Mouse (Mus musculus): Measurements from ENCODE around the gene Hist2h2bb.

Hist2h2bb gene

DNA sequence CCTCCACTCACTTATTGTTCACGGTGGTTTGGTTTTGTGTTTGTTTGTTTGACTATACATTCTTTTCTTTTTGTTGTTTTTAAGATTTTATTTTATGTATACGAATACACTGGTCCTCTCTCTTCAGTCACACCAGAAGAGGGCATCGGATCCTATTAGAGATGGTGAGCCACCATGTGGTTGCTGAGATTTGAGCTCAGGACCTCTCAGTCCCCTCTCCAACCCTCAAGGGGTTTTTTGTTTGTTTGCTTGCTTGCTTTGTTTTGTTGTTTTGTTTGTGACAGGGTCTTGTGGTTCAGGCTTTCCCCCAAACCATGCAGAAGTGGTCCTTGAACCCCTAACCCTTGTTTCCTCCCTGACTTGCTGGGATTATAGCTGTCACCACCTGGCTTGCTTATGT, 7.9 kb upstream of the Hist2h2bb start:
- in situ Hi-C loops (cut with MboI; ENCODE audit: unreplicated experiment in 2 of 2): loop anchor here in 1 of 2 experiments (25.0 kb wide), 2 partner anchors 299 to 599 kb away; partner anchors contain the start of gene Mcl1

DNA sequence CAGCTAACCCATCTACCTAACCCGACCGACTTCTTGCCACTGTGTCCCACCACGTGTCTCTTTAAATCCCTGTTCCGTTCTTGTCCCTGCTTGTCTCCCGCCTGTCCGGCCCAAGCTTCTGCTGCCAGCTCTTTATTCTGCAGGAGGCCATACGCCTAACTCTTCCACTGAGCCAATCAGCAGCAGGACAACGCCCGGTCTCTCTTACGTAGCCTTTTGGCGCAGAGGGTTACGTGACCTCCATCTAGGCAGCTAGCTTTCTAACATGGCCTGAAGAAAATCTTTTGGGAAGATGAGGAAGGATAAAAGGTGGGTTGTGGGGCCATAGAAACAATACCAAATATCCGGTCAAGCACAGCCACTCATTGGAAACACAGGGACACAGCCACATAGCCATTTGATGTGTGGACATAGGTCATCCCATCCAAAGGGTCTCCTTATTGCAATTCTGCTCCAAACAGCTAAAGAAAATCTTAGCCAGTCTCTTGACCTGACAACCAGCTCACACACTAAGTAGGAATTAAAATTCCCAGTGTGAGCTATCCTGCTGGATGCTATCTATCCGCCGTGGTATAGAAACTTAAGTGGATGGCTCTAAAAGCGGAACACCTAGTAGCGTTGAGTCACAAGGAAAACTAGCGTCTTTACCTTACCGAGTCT, 7.2 kb upstream of the Hist2h2bb start:
- in situ Hi-C loops (cut with MboI; ENCODE audit: unreplicated experiment in 2 of 2): loop anchor here in 1 of 2 experiments (25.0 kb wide), 2 partner anchors 300 to 600 kb away; partner anchors contain the start of gene Mcl1

DNA sequence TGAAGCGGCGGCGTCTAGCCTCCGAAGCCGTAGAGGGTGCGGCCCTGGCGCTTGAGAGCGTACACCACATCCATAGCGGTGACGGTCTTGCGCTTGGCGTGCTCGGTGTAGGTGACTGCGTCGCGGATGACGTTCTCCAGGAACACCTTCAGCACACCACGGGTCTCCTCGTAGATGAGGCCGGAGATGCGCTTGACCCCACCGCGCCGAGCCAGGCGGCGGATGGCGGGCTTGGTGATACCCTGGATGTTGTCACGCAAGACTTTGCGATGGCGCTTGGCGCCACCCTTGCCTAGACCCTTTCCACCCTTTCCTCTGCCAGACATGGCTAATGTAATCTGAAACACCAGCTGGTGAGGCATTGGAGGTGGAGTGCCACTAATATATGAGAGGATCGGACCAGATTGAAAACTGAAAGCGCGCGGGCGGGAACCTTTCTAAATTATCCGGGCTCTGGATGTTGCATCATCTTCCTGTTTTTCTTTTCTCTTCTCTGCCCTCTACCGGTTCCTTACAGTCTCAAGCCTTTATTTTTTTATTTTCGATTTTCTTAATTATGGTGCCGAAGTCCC, 6.5 kb upstream of the Hist2h2bb start, which contains the start of gene Hist2h4:
Hist2h4 (minus strand) TSS at position 333 of the 572 bp plus-strand sequence.
- in situ Hi-C loops (cut with MboI; ENCODE audit: unreplicated experiment in 2 of 2): loop anchor here in 1 of 2 experiments (25.0 kb wide), 2 partner anchors 301 to 601 kb away; partner anchors contain the start of gene Mcl1

DNA sequence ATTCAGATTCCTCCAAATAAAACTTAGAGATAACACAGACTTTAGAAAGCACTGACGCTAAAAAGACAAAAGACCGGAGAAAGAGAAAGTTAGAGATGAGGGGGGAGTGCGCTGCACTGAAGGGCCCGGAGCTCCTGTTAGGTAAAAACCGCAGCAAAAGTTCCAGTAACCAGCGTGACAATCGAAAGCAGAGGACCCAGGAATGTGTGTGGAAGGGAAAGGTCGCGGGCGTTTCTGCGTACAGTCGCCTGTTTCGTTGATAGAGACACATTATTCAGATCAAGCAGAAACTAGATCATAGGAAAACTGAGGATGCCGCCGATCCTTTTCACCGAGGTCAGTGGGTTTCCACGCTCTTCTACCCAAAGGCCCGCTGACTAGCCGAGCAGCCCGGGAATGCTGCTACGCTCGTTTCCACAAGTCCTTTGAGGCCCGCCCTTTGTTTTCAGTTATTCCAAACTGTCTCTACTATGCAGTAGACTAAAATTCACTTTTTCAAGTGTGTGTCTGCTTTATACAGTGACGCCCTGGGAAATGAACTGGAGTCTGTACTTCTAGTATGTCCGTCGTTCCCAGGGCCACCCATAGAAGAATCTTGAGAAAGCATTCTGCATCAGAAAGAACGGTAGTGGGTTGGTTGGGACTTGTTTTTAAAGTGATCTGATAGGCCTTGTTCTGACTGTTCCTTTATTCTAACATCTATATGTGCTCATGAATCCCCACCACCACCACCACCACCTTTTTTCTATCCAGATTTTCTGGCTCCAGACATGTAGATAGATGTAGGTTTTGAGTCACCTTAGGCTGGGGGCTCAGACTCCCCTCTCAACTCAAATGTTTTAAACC, 5.8 kb upstream of the Hist2h2bb start:
- in situ Hi-C loops (cut with MboI; ENCODE audit: unreplicated experiment in 2 of 2): loop anchor here in 1 of 2 experiments (25.0 kb wide), 2 partner anchors 301 to 601 kb away; partner anchors contain the start of gene Mcl1

DNA sequence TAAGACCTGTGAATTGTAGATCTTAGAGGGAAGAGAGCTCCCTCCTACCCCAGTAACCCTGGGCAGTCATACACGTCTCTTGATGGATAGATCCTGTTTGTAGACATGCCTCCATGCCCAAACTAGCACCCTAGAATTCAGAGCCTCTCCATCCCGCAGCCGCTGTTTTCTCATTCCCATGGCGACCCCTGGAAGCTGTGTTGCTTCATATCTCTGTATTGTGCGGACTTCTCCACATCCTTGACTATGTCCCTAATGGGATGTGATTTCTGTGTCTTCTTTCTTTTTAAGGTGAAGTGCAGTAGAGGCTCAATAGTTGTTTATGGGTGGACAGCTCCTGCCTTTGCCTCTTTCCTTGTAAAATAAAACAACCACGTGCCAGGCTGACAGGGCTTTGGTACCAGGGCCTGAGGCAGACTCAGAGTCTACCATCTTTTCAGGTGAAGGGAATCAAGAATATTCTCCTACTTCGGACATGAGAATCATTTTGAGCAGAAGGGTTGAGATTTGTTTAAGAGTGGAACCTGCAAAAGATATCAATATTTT, 5.1 kb upstream of the Hist2h2bb start:
- in situ Hi-C loops (cut with MboI; ENCODE audit: unreplicated experiment in 2 of 2): loop anchor here in 1 of 2 experiments (25.0 kb wide), 2 partner anchors 302 to 602 kb away; partner anchors contain the start of gene Mcl1

DNA sequence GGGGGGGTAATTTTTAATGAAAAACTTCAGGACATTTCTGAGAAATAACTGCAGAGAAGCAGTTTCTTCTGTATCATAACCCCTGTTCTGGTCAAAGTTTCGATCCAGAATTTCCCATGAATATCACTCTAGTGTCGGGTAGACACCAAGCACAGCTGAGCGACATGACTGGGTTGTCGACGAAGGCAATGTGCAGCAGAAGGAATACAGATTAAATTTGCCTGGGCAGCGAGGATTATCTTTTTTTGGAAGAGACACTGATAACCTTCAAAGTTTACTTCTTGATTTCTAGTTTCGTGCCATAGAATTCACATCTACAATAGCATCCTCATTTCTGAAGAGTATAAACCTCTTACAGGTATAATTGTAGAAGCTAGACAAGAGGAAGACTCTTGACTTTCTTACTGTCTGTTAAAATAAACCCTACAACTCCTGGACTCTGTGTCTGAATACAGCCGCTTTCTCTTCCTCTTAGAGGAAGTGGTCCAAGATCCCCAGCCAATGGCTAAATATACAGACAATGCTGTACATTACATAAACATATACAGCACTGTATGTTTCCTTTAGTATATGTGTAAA, 3.3 kb upstream of the Hist2h2bb start:
- in situ Hi-C loops (cut with MboI; ENCODE audit: unreplicated experiment in 2 of 2): loop anchor here in 1 of 2 experiments (5.0 to 25.0 kb wide), 3 partner anchors 39 to 604 kb away; partner anchors contain the start of gene Mcl1

DNA sequence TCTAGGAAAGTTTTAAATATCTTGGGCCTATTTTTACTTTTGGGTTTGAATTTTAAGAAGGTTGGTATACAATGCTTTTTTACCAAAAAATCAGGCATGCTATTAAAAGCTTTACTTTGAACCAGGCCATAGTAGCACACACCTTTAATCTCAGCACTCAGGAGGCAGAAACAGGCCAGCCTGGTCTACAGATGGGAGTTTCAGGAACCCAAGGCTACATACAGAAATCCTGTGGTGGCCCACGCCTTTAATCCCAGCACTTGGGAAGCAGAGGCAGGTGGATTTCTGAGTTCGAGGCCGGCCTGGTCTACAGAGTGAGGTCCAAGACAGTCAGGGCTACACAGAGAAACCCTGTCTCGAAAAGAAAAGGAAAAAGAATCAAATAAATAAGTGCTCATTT, 2.0 kb upstream of the Hist2h2bb start:
- in situ Hi-C loops (cut with MboI; ENCODE audit: unreplicated experiment in 2 of 2): loop anchor here in 1 of 2 experiments (5.0 to 25.0 kb wide), 3 partner anchors 40 to 605 kb away; partner anchors contain the start of gene Mcl1

DNA sequence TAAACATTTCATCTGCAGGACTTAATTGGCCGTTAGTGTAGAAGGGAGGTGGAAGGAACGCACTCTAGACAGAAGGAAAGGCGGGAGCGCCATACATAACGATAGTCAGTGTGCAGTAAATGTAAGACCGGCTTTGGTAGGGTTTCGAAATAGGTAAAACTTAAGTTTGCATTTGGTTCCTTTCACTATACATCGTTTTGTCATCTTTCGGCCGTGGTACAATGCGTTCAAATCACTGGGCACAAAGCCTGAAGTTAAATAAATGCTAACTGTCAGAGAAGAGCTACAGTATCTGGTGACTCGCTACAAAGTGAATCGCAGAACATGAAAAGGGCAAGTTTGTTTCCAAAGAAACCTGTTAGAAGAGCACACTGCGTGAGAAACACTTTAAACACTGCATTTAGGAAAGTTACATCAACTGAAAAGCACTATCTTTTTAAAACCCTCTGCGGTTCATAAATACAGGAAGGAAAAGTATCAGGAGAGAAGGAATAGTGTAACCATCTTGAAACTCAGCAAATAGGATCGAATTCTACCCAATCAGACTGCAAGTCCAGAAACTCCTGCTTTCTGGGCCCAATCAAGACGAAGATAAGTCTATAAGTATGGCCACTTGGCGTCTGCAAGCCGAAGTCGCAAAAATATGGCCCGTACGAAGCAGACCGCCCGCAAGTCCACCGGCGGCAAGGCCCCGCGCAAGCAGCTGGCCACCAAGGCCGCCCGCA, 1.3 kb upstream of the Hist2h2bb start, which contains the start of gene Hist2h3b:
Hist2h3b (plus strand) TSS at position 604 of the 725 bp plus-strand sequence.
- in situ Hi-C loops (cut with MboI; ENCODE audit: unreplicated experiment in 2 of 2): loop anchor here in 1 of 2 experiments (5.0 to 25.0 kb wide), 3 partner anchors 41 to 606 kb away; partner anchors contain the start of gene Mcl1

DNA sequence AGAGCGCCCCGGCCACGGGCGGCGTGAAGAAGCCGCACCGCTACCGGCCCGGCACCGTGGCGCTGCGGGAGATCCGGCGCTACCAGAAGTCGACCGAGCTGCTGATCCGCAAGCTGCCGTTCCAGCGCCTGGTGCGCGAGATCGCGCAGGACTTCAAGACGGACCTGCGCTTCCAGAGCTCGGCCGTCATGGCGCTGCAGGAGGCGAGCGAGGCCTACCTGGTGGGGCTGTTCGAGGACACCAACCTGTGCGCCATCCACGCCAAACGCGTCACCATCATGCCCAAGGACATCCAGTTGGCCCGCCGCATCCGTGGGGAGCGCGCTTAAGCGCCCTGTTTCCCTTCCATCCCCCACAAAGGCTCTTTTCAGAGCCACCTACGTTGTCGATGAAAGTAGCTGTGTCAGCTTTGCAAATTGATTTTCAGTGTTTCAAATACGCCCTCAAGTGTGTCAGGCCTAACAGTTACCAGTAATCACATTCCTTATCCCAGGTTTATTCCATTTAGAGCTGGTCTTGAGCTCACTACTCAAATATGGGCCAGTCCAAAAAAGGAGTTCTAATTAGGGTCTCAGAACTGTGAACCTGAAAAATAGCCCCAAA, 675 bp upstream of the Hist2h2bb start:
- in situ Hi-C loops (cut with MboI; ENCODE audit: unreplicated experiment in 2 of 2): loop anchor here in 1 of 2 experiments (5.0 to 25.0 kb wide), 3 partner anchors 42 to 607 kb away; partner anchors contain the start of gene Mcl1

DNA sequence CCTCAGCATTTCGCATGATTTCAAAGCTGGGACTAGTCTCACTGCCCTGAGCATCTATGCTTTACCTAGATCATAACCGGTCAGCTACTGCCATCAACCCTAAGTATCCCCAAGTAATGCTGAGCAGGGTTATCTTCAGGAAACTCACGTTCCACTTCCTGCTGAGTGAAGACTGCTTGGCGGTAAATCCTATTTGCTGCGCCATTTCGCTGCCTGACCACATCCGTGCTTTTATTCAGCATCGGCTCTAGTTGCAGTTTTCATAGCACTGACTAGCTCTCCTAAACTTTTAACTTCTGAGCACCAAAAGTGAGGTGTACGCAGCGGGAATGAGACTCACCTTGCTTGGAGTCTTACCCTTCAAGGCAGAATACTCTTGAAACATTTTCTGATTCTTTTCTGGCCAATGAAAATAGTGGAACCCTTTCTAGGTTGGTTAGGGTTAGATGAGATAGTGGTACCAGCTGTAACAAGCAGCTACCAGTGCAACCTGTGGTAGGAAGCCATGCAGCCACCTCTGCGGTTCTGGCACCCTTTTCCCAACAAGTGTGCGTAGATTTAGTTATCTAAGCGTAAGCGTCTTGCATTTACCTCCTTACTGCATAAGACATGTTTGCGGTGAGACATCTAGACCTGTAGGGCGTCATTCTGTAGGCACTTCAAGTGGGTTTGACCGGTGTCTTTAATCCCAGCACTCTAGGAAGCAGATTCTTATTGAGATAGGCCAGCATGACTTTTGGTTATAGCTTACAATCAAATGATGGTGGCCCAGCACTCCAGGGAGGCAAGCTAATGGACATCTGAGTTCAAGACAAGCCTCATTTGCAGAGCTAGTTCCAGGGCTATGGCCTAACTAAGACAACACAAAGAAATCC, 4.3 kb downstream of the Hist2h2bb start:
- in situ Hi-C loops (cut with MboI; ENCODE audit: unreplicated experiment in 2 of 2): loop anchor here in 1 of 2 experiments (25.0 kb wide), 2 partner anchors 312 to 612 kb away; partner anchors contain the start of gene Mcl1

DNA sequence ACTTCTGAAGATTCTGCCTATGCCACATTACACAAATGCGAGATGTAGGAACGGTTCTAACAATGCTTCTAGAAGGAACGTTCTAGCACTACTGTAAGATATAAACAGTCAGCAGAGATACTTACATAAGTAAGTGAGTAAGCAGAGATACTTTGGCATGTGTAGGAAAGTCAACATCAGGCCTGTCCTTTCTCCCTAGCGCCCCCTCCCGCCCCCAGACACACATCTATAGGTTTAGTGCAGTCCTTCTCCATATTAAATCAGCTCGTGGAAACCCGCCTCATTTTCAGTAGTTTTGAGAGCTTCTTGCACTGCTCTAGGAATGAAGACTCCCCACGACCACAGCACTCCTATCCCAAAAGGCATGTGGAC, 7.9 kb downstream of the Hist2h2bb start:
- in situ Hi-C loops (cut with MboI; ENCODE audit: unreplicated experiment in 2 of 2): loop anchor here (5.0 to 25.0 kb wide), 2 partner anchors 225 to 360 kb away; partner anchors contain the start of genes Gm42957 (in 2 of the 2), Itga10 (in 2 of the 2), Pex11b (in 2 of the 2) and Rbm8a (in 2 of the 2)

DNA sequence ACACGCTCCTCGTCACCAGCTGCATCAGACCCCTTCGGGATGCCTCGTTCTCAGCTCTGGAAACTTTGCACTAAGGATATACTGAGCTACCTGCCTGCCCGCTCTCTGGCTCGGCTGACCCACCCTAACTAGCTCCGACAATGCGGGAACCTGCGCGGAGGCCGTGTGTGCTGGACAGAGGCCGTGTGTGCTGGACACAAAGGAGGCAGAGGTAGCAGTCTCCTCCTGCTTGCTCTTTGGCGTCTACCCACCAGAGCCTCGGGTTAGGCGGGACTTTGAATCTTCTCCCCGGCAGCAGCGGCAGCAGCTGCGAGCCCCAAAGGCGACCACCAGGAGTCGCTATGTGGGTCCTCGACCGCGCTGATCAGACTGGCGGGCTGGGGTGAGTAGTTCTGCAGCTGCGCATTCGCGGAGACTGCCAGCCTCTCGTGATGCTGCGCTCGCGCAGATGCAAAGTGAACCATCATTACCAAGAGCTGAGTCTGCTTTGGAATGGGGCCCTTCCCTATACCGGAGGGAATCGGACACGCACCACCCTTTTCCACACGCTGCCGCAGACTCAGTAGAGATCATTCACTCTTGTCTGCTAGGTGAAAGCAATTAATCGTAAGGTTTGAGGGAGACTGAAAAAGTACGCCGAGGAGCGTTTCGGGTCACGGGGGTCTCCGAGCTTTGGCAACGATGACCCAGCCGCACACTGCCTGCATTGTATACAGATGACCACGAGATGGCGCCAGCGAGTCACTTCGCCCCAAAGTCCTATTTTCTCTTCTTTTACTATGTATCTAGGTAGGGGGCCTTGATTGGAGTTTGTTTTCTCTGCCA, 8.5 kb downstream of the Hist2h2bb start:
- in situ Hi-C loops (cut with MboI; ENCODE audit: unreplicated experiment in 2 of 2): loop anchor here (5.0 to 25.0 kb wide), 2 partner anchors 224 to 359 kb away; partner anchors contain the start of genes Gm42957 (in 2 of the 2), Itga10 (in 2 of the 2), Pex11b (in 2 of the 2) and Rbm8a (in 2 of the 2)

DNA sequence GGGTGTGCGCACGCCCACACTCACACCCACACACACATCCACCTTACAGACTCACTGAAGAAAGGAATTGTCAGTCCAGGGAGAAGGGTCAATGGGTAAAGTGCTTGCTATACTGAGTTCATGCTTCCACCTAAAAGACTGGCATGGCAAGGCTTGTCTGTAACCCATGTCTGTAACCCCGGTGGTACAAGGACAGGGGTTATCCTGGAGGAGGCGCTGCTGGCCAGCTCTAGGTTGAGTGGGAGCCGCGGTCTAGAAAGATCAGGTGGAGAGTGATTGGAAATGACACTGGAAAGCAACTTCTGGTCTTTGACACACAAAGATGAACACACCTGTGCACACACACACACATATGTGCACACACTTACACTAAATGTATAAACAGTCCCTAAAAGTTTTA, 11.1 kb downstream of the Hist2h2bb start:
- in situ Hi-C loops (cut with MboI; ENCODE audit: unreplicated experiment in 2 of 2): loop anchor here (5.0 to 25.0 kb wide), 3 partner anchors 47 to 357 kb away; partner anchors contain the start of genes Gm42957 (in 2 of the 2), Itga10 (in 2 of the 2), Pex11b (in 2 of the 2) and Rbm8a (in 2 of the 2)

DNA sequence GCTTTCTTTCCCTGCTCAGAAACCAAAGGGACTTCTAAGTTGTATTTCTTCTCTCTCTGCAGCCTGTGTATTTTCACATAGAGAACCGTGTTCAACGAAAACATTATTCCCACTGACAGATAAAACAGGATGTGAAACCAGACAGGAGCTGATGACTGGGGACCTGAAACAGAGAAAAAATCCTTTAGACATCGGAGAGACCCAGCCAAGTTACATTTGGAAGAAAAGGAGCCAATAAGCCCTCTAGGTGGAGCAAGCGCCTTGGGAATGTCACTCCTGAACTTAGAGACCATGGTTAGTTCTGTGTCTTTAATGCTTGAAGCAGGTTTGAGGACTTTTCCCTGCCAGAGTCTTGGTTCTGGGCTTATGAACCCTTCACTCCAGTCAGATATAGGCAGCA, 14.9 kb downstream of the Hist2h2bb start:
- in situ Hi-C loops (cut with MboI; ENCODE audit: unreplicated experiment in 2 of 2): loop anchor here (5.0 to 25.0 kb wide), 3 partner anchors 43 to 353 kb away; partner anchors contain the start of genes Gm42957 (in 2 of the 2), Itga10 (in 2 of the 2), Pex11b (in 2 of the 2) and Rbm8a (in 2 of the 2)

DNA sequence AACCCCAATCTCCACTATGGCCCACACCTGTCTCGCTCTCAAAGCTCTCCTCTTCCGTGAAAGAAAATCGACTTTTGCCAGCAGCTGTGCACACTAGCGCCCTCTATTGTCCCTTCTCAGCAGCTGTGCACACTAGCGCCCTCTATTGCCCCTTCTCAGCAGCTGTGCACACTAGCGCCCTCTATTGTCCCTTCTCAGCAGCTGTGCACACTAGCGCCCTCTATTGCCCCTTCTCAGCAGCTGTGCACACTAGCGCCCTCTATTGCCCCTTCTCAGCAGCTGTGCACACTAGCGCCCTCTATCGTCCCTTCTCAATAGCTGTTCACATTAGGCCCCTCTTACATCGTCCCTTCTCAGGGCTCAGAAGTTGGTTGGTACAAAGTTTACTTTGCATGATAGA, 17.8 kb downstream of the Hist2h2bb start:
- in situ Hi-C loops (cut with MboI; ENCODE audit: unreplicated experiment in 2 of 2): loop anchor here (25.0 kb wide), 1 partner anchor 350 kb away; the partner anchor contains the start of genes Gm42957 (in 2 of the 2), Itga10 (in 2 of the 2), Pex11b (in 2 of the 2) and Rbm8a (in 2 of the 2)

DNA sequence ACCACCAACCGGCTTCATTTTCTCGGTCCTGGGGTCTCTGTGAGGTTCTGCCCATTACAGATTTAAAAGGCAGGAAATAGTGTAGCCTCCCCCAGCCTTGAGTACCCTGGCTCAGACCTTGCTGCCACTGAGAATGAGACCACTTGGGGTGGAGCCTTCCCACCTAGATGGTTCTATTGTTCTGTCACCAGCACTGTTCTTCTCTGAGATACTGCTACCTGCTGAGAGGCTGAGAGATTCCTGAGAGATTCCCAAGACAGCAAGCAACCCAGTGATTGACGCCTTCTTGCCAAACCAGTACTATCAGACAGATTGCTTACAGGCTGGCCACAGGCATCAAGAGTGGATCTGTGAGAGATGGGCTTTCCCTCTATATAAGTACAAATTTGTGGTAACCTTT, 19.6 kb downstream of the Hist2h2bb start:
- in situ Hi-C loops (cut with MboI; ENCODE audit: unreplicated experiment in 2 of 2): loop anchor here (25.0 kb wide), 1 partner anchor 348 kb away; the partner anchor contains the start of genes Gm42957 (in 2 of the 2), Itga10 (in 2 of the 2), Pex11b (in 2 of the 2) and Rbm8a (in 2 of the 2)

Measured in v-Abl transformed pro-B cells (cell line).